Mouse (Mus musculus): ENCODE measurements around the gene Spen. TPM values are rescaled to one million over a fixed set of nuclear protein-coding genes. Genes with fewer than 3 reads are reported as not detected.

The Spen gene
- polyA plus RNA-seq, 1 experiment, result 27.1 TPM

DNA sequence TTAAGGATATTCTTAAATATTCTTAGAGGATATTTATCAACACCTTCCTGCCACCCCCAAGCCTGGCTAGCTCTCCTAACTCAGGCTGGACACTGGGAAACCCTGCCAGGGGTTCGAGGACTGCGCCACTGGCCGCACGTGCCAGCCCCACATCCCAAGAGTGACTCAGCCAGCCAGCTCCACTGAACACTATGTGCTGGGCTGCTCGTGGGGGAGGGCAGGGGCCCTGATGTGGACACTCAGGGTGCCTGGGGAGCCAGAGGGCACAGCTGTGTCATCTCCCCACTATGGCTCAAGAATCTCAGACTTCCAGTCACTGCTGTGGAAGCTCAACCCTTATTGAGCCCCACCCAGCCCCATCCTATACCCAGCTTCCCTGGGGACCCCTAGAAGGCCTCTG is 115.1 kb downstream of the Spen start:
- H3K4me3 ChIP-seq (replicated peaks; ENCODE audit: extremely low read depth, low read depth, low read length), result no peak overlapping the region
- TF ChIP-seq POLR2A (IDR thresholded peaks at IDR 0.05; ENCODE audit: borderline replicate concordance, extremely low read depth, low read depth, low read length), result no peak
- TF ChIP-seq CTCF (IDR thresholded peaks at IDR 0.05; ENCODE audit: insufficient read depth, low read length), result no peak
- peaks cover 3% of the 10 kb centered on the region for H3K4me1 ChIP-seq (ENCODE audit: control insufficient read depth, insufficient read depth, low read length)
- 70% methylated on average over 5 of the region's 5 CpGs for WGBS
- DNase-seq, result no peak

DNA sequence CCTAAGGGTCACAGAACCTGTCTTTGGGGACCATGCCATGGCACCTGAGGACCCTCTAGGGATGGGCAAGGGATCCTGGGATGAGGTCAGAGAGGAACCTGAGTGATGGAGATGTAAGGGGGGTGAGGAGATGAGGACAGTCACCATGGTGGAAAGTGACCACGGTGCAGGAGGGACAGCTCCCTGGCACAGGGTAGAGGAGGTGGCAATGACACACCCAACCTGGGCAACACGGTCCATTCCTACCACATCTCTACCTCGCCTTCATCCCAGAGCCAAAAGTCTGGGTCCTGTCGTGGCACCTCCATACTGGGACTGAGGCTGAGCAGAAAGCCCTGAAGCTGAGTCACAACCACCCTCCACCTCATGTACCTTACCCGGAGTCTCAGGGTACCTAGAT is 115.6 kb downstream of the Spen start:
- DNase-seq, result no peak
- Histone ChIP-seq H3K4me1 (ENCODE audit: control insufficient read depth, insufficient read depth, low read length) (peaks cover 3% of the 10 kb centered on the region), H3K4me3 (replicated peaks; ENCODE audit: extremely low read depth, low read depth, low read length) (no peak overlapping the region)
- TF ChIP-seq POLR2A (IDR thresholded peaks at IDR 0.05; ENCODE audit: borderline replicate concordance, extremely low read depth, low read depth, low read length) (0 out of 2 replicates have a peak, but pooled peaks have one; percentile 5), CTCF (IDR thresholded peaks at IDR 0.05; ENCODE audit: insufficient read depth, low read length) (no peak)
- WGBS, result 75% methylated on average over 5 of the region's 5 CpGs

DNA sequence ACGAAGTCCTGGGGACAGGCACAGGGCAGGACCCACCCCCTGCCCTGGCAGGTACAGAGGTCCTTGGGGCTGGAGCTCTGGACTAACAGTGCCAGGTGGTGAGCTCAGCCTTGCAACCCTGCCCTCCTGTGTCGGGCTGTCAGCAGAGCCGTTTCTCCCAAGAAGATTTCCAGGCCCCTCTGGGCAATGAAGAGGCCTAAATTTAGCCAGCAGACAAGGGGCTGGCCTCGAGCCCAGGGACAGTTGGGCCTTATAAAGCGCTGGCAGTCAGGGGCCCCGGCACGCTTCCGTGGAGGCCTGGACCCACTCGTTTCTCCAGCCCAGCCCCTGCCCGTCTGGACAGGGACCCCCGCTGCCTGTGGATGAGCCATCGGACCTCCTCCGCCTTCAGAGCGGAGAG is 117.0 kb downstream of the Spen start:
- TF ChIP-seq CTCF (IDR thresholded peaks at IDR 0.05; ENCODE audit: insufficient read depth, low read length), result no peak
- no peak for TF ChIP-seq POLR2A (IDR thresholded peaks at IDR 0.05; ENCODE audit: borderline replicate concordance, extremely low read depth, low read depth, low read length)
- 47% methylated on average over 14 of the region's 14 CpGs for WGBS
- Histone ChIP-seq H3K4me3 (replicated peaks; ENCODE audit: extremely low read depth, low read depth, low read length) (no peak overlapping the region), H3K4me1 (ENCODE audit: control insufficient read depth, insufficient read depth, low read length) (peaks cover 3% of the 10 kb centered on the region)
- no peak for DNase-seq

DNA sequence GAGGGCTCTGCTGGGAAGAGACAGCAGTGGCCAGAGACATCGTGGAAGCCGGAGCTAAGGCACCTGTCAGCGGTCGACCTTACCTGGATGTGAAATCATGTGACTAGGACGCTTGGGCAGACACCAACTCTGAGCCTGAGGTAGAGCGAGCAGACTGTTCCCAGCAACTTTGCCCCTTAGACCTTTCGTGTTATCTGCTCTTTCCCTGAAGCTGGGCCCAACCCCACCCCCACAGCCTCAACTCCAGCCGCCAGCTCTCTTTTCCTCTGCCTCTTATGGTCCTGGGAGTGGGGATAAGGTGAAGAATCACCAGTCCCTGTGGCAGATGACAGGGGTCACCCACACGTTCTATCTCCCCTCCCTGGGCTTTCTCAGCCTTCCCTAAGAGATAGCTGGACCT is 117.5 kb downstream of the Spen start:
- H3K4me1 ChIP-seq (ENCODE audit: control insufficient read depth, insufficient read depth, low read length), result peaks cover 1% of the 10 kb centered on the region
- DNase-seq, result no peak
- no peak overlapping the region for H3K4me3 ChIP-seq (replicated peaks; ENCODE audit: extremely low read depth, low read depth, low read length)
- 51% methylated on average over 9 of the region's 9 CpGs for WGBS
- TF ChIP-seq POLR2A (IDR thresholded peaks at IDR 0.05; ENCODE audit: borderline replicate concordance, extremely low read depth, low read depth, low read length) (no peak), CTCF (IDR thresholded peaks at IDR 0.05; ENCODE audit: insufficient read depth, low read length) (no peak)

DNA sequence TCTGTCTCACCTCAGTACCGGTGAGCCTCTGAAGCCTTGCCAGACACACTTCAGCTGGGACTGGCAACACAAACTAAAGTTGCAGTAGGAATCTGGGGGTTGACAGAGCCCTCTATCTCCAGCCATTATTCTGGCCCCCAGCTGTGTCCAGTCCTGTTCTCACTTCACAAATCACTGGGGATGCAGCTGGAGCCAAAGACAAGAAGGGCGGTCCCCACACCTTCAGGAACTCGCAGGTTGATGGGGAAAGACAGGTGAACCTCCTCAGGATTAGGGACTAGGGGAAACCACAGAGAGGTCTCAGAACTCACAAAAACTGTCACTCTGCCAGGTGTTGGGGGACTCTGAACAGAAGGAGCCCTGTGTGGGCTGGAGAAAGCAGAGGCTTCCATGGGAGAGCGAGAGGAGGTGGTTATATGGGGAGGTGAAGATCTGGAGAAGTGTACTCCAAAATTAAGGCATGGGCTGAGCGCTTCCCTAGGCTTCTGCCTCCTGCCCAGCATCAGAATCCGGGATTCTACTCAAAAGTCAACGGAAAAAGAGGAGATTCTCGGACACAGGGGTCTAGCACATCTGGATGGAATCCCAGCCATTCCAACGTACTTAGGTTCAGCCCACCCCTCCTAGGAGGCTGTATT is 118.1 kb downstream of the Spen start, which contains the start of gene Hspb7:
TSS of gene Hspb7 (plus strand) at position 588 of the 638 bp plus-strand sequence.
- WGBS, result 59% methylated on average over 9 of the region's 9 CpGs
- TF ChIP-seq POLR2A (IDR thresholded peaks at IDR 0.05; ENCODE audit: borderline replicate concordance, extremely low read depth, low read depth, low read length), result no peak
- TF ChIP-seq CTCF (IDR thresholded peaks at IDR 0.05; ENCODE audit: insufficient read depth, low read length), result no peak
- Histone ChIP-seq H3K4me3 (replicated peaks; ENCODE audit: extremely low read depth, low read depth, low read length) (no peak within 1 kb of the TSS), H3K4me1 (ENCODE audit: control insufficient read depth, insufficient read depth, low read length) (no peaks in the 10 kb centered on the region; the same call in 1 of the 2 replicates)
- no peak for DNase-seq

DNA sequence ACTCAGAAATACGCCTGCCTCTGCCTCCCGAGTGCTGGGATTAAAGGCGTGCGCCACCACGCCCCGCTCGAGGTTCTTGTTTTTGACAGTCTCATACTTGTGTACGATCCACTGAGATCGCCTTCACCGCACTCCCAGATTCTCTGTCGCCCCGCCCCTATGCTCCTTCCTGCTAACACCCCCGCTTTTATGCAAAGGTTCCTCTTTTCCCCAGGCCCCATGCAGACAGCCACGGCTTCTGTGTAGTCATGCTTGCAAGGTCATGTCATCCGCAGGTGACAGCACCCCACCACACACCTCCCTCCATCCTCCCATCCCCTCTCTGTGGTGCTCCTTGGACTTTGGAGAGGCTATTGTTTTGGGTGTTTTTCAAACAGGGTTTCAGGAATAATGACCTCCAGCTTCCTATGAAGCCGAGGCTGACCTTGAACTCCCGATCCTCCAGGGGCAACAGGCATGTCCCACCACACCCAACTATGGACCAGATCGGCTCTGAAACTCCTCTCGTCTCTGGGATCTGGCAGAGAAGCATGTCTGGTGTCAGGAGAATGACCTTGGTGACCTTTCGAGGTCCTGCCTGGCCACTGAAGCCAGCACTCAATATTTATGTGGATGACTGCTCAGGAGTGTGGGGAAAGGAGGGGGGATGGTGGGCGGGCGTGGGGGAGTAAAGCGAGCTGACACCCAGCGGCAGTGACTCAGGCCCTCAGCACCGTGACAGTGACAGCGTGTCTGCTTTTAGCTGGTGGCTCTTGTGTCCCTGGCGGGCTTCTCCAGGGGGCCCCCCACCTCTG is 118.8 kb downstream of the Spen start:
- TF ChIP-seq CTCF (IDR thresholded peaks at IDR 0.05; ENCODE audit: insufficient read depth, low read length) (no peak), POLR2A (IDR thresholded peaks at IDR 0.05; ENCODE audit: borderline replicate concordance, extremely low read depth, low read depth, low read length) (no peak)
- Histone ChIP-seq H3K4me3 (replicated peaks; ENCODE audit: extremely low read depth, low read depth, low read length) (no peak overlapping the region), H3K4me1 (ENCODE audit: control insufficient read depth, insufficient read depth, low read length) (no peaks in the 10 kb centered on the region)
- WGBS, result 50% methylated on average over 27 of the region's 27 CpGs
- no peak for DNase-seq

Other genes with a start within 250 kb of the Spen start
- 54.0 and 68.8 TPM in 2 replicates for gene Epha2, start 237.4 kb downstream of the Spen start, polyA plus RNA-seq (2012; rRNA removed)
- 0.70 and 2.1 TPM in 2 replicates for gene Fam131c, start 170.4 kb downstream of the Spen start, polyA plus RNA-seq (2012; rRNA removed)
- 1.4 TPM in 1 of 2 replicates, not detected in the other for gene Clcnka, start 139.9 kb downstream of the Spen start, polyA plus RNA-seq (2012; rRNA removed)
- gene Clcnkb, start 122.6 kb downstream of the Spen start, polyA plus RNA-seq (2012; rRNA removed), result 0.20 TPM in 1 of 2 replicates, not detected in the other
- 19.6 and 29.1 TPM in 2 replicates for gene Hspb7, start 117.8 kb downstream of the Spen start, polyA plus RNA-seq (2012; rRNA removed)
- gene Srarp, start 102.5 kb downstream of the Spen start, polyA plus RNA-seq (2012; rRNA removed), result 0.18 TPM in 1 of 2 replicates, not detected in the other
- gene Zbtb17, start 93.9 kb downstream of the Spen start, polyA plus RNA-seq (2012; rRNA removed), result 30.9 and 38.6 TPM in 2 replicates
- 36.2 and 45.7 TPM in 2 replicates for gene Fblim1, start 67.5 kb upstream of the Spen start, polyA plus RNA-seq (2012; rRNA removed)
- 5.1 and 5.3 TPM in 2 replicates for gene Tmem82, start 80.0 kb upstream of the Spen start, polyA plus RNA-seq (2012; rRNA removed)
- 2.3 and 3.9 TPM in 2 replicates for gene Slc25a34, start 85.2 kb upstream of the Spen start, polyA plus RNA-seq (2012; rRNA removed)
- 45.7 and 52.3 TPM in 2 replicates for gene Plekhm2, start 126.3 kb upstream of the Spen start, polyA plus RNA-seq (2012; rRNA removed)
- 9.0 and 14.1 TPM in 2 replicates for gene Rsc1a1, start 147.0 kb upstream of the Spen start, polyA plus RNA-seq (2012; rRNA removed)
- gene Ddi2, start 184.8 kb upstream of the Spen start, polyA plus RNA-seq (2012; rRNA removed), result 19.7 and 20.2 TPM in 2 replicates
- 0.15 and 0.28 TPM in 2 replicates for gene Agmat, start 208.1 kb upstream of the Spen start, polyA plus RNA-seq (2012; rRNA removed)

Data from lung, adult 2 months (tissue).